Mouse (Mus musculus) cortical plate, adult 2 months (tissue): Measurements from ENCODE around the gene Pigf. TPM values are rescaled to one million over a fixed set of nuclear protein-coding genes. Genes with fewer than 3 reads are reported as not detected.

Source experiments
- H3K27ac ChIP-seq: fragments of 200-500 bp; 2 replicates; pipeline ENCODE4 v1.5.1; 2012; ENCODE audit warnings: low read length, control low read depth, inconsistent platforms; ENCODE audit not compliant: insufficient read depth
- H3K4me1 ChIP-seq: fragments of 200-500 bp; 2 replicates; pipeline ENCODE4 v1.6.1; 2011; ENCODE audit warnings: low read length; ENCODE audit not compliant: control insufficient read depth, insufficient read depth
- H3K4me3 ChIP-seq: fragments of 200-500 bp; 2 replicates; pipeline ENCODE4 v1.5.1; 2011; ENCODE audit warnings: mild to moderate bottlenecking, low read length, control low read depth; ENCODE audit not compliant: insufficient read depth
- CTCF ChIP-seq: fragments of 200-500 bp; IDR thresholded peaks from 2 replicates; pipeline ENCODE4 v1.5.1; 2011; ENCODE audit warnings: mild to moderate bottlenecking, control low read depth, low read length; ENCODE audit not compliant: insufficient read depth; ENCODE audit errors: extremely low read depth
- POLR2A ChIP-seq: fragments of 200-500 bp; IDR thresholded peaks from 2 replicates; pipeline ENCODE4 v1.6.1; 2011; ENCODE audit warnings: mild to moderate bottlenecking, low read length, control low read depth; ENCODE audit not compliant: insufficient read depth; ENCODE audit errors: extremely low read depth
- polyA plus RNA-seq: library from polyadenylated mRNA; depleted of rRNA; stranded (reverse); fragments of >200 nt; gene quantifications from 2 replicates; pipeline ENCODE4 v1.2.3, GENCODE M21; 2012

Pigf gene
- polyA plus RNA-seq, 1 experiment: 14.2 TPM

DNA sequence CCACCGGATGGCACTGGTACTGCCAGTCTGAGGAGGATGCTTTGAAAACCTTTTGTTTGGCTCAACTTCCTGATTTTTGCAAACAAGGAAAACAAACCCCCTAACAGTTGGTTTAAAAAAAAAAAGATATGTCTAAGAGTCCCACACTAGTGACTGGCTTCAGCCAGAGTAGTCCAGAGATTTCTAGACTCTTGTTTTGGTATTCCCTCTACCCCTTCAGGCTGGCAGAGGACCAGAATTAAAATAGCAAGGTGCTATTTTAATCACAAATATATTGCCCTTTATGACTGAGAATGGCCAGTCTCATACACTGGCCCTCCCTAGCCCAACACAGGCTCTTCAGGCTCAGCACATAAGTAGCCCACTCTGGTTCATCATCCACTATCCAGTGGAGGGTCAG, 30.5 kb upstream of the Pigf start:
- Histone ChIP-seq H3K27ac (no peak overlapping the region), H3K4me3 (no peak overlapping the region), H3K4me1 (peaks cover 6% of the 10 kb centered on the region)
- TF ChIP-seq POLR2A (no peak), CTCF (no peak)

- H3K4me3 ChIP-seq: no peak overlapping the region
- no peak overlapping the region for H3K27ac ChIP-seq
- TF ChIP-seq POLR2A (no peak), CTCF (no peak)
- H3K4me1 ChIP-seq: peaks cover 6% of the 10 kb centered on the region
Measured at GRCm38 (mm10) chr17:87055051-87055459, 29.8 kb upstream of the Pigf start.

DNA sequence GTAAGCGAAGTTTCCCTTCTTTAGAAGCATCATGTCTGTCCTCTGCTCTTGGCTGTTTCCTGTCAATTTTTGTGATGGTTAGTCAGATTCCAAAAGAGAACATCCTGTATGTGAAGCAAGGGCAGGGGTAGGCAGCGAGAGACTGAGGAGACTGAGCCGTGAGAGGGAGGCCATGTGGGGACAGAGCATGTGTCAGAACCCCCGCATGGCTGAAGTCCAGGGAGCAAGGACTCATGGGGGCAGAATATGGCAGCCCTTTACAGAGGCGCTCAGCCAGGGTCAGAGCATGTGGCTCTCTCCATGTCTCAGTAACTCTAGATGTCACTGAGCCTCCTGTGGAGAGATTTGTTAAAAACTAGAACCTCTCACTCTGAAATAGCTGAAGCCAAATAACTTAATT, 28.7 kb upstream of the Pigf start:
- H3K4me1 ChIP-seq: peaks cover 8% of the 10 kb centered on the region
- no peak overlapping the region for H3K27ac ChIP-seq
- no peak overlapping the region for H3K4me3 ChIP-seq
- TF ChIP-seq POLR2A (no peak), CTCF (no peak)

GRCm38 (mm10) chr17:87052432-87052831, 27.2 kb upstream of the Pigf start:
- TF ChIP-seq CTCF: no peak
- no peak for TF ChIP-seq POLR2A
- Histone ChIP-seq H3K4me1 (peaks cover 8% of the 10 kb centered on the region), H3K27ac (no peak overlapping the region), H3K4me3 (no peak overlapping the region)

DNA sequence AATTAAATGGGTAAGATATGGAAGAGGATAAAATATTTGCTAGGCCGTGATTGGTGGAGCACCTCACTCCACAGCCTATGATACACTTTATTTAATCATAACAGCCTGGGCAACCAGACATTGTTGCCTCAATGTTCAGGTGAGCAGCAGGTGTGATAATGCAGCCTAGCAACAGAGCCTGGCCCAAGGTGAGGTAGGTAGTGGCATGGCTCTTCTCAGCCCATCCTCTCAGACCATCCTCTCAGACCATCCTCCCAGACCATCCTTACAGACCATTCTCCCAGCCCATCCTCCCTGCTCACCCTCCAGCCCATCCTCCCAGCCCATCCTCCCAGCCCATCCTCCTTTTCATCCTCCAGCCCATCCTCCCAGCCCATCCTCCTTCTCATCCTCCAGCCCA, 26.4 kb upstream of the Pigf start:
- no peak overlapping the region for H3K4me3 ChIP-seq
- TF ChIP-seq CTCF: no peak
- no peak for TF ChIP-seq POLR2A
- peaks cover 8% of the 10 kb centered on the region for H3K4me1 ChIP-seq
- H3K27ac ChIP-seq: no peak overlapping the region

DNA sequence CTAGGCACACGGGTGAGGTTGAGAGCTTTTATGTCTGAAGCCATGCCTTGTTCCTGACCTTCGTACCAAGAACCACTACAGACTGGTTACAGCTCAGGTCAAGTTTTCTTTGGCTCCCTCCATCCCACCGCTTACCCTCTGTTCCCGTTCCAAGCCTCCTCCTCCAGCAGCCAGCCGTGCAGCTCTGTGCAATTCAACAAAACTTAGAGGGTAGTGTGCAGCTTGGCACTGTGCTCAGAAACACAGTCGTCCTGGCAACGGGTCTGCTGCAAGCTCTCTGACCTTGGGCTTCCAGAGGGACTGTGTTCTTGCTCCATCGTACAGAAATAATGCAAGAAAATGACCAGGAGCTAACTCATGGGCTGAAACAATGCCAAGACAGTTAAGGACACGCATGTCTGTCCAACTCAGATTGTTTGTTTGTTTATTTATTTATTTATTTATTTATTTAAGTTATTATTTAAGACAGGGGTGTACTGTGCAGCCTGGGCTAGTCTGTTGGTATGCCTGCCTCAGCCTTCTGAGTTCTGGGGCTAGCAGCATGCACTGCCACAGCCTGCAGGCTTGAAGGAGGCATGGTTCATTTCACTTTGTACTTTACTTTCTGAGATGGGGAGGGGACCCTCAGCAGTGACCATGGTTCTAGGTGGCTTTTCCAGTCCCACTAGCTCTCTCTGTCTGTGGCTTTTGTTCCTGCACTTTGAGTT, 25.4 kb upstream of the Pigf start:
- Histone ChIP-seq H3K4me1 (peaks cover 6% of the 10 kb centered on the region), H3K4me3 (no peak overlapping the region), H3K27ac (no peak overlapping the region)
- no peak for TF ChIP-seq CTCF
- TF ChIP-seq POLR2A: no peak

- Histone ChIP-seq H3K27ac (no peak overlapping the region), H3K4me1 (peaks cover 4% of the 10 kb centered on the region), H3K4me3 (no peak overlapping the region)
- TF ChIP-seq POLR2A: no peak
- no peak for TF ChIP-seq CTCF
Measured at GRCm38 (mm10) chr17:87049696-87050095, 24.5 kb upstream of the Pigf start.

DNA sequence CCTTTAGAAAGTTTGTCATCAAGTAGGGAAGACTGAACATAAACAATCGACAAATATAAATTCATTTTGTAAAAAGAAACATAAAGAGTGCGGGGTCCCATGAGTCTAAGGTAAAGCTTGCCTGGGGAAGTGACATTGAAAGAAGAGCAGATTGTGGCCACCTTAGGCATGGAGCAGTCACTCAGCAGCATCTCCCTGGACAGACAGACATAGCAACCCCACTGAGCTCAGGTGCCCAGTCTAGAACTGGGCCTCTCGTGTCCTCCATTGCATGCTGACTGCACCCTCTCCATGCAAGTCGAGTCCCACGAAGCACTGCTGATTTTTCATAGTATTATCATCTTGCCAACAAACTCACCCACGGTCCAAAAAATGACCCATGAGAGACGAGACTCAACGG, 19.6 kb upstream of the Pigf start:
- H3K27ac ChIP-seq: no peak overlapping the region
- no peak overlapping the region for H3K4me3 ChIP-seq
- TF ChIP-seq CTCF (no peak), POLR2A (no peak)
- peaks cover 3% of the 10 kb centered on the region; the same call in 1 of the 2 replicates for H3K4me1 ChIP-seq

DNA sequence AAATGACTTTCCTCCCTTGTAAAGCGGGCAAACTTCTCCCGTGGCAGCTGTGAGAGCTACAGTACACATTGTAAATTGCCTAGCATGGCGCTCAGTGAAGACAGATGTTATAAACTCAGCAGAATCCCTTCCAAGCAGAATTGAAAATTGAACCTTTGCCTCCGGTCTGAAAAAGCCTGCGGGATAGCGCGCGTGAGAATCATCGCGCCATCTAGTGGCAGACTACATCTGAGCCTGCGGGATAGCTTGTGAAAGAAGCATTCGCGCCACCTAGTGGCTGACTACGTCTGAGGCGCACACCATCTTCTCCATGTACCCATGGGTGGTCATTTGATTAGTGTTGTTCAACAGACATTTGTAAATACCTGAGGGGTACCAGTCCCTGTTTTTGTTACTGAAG, 19.2 kb upstream of the Pigf start:
- Histone ChIP-seq H3K4me3 (no peak overlapping the region), H3K27ac (no peak overlapping the region), H3K4me1 (peaks cover 2% of the 10 kb centered on the region; the same call in 1 of the 2 replicates)
- TF ChIP-seq CTCF: peak; percentile 100
- TF ChIP-seq POLR2A: no peak

- H3K4me3 ChIP-seq: no peak overlapping the region
Measured at GRCm38 (mm10) chr17:87041739-87042138, 16.5 kb upstream of the Pigf start.

DNA sequence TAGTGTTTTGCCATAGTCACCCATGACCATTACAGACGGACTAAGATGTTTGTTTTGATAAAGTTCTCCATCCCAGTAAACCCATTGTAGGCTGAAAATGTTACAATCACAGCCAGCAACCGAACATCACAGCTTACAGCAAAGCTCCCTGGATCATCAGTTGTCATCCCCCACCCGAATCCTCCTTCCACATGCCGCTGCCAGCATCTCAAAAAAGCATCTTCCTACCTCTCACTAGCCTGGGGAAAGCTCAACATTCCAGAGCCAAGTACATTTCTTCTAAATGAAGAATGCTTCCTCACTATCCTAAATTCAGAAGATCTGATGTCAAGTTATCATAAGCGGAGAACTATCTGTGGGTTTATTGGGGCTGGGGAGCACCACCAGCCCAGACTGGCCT, 13.3 kb upstream of the Pigf start:
- H3K4me1 ChIP-seq: peaks cover 2% of the 10 kb centered on the region; the same call in 1 of the 2 replicates
- TF ChIP-seq POLR2A (no peak), CTCF (no peak)
- no peak overlapping the region for H3K4me3 ChIP-seq
- H3K27ac ChIP-seq: no peak overlapping the region

More at GRCm38 (mm10) chr17:87041739-87042138, 16.5 kb upstream of the Pigf start:
- Histone ChIP-seq H3K27ac (no peak overlapping the region), H3K4me1 (peaks cover 2% of the 10 kb centered on the region; the same call in 1 of the 2 replicates)
- TF ChIP-seq CTCF (no peak), POLR2A (no peak)
